Mouse (Mus musculus): Measurements from ENCODE around the gene Acacb.

- TF ChIP-seq HCFC1 (IDR thresholded peaks at IDR 0.05; ENCODE audit: borderline replicate concordance, insufficient read depth, low read length) (no peak), CHD2 (IDR thresholded peaks at IDR 0.05; ENCODE audit: low read depth, low read length) (no peak)
Measured at GRCm38 (mm10) chr5:114157236-114157635, 10.9 kb downstream of the Acacb start.
